Mouse (Mus musculus): Measurements from ENCODE around the gene Ttll1.

Gene Ttll1

DNA sequence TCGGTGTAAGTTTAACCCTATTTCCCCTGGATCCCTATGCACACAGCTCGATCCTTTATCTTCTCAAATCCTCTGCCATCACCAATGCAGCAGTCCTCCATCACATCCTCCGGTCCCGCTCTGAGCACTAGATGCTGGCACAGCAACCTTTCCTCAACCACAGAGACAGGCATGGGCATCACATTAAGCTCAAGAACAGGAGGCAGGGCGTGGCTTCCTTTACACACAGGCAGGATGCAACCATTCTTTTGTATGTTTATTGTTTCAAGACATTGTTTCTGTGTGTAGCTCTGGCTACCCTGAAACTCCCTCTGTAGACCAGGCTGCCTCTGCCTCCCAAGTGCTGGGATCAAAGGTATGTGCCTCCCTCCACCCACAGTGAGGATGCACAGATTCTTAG is 55.1 kb downstream of the Ttll1 start:
- no peak for DNase-seq (ENCODE audit: low spot score in 2 of 2)

DNA sequence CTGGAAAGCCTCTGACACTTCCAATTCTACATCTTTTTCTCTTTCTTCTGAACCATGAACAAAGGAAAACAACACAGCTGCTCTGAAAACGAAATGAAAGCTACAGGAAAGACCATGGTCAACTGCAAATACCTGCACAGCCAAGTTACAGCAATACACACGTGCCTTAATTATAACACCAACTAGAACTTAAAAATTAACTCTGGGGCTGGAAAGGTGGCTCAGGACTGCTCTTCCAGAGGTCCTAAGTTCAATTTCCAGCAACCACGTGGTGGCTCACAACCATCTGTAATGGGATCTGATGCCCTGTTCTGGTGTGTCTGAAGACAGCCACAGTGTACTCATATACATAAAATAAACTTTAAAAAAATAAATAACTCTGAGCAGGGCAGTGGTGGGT is 55.7 kb downstream of the Ttll1 start:
- no peak for DNase-seq (ENCODE audit: low spot score in 2 of 2)

DNA sequence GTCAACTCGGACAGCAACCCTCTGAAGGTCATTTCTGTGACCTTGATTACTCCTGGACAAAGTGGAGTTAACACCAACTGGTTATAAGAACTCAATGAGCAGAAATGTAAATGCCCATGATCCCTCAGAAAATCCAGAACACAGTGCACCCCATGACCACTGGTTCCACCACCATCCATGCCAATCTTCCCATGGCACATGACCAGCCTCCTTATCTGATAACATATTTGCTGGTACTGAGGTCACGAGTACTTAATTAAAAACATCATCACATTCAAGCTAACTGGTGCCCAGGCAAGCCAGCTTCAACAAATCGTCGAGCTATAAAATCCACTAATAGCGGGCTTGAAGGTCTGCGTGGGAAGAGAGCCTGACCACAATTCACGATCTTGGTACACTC is 56.3 kb downstream of the Ttll1 start:
- no peak for DNase-seq (ENCODE audit: low spot score in 2 of 2)

DNA sequence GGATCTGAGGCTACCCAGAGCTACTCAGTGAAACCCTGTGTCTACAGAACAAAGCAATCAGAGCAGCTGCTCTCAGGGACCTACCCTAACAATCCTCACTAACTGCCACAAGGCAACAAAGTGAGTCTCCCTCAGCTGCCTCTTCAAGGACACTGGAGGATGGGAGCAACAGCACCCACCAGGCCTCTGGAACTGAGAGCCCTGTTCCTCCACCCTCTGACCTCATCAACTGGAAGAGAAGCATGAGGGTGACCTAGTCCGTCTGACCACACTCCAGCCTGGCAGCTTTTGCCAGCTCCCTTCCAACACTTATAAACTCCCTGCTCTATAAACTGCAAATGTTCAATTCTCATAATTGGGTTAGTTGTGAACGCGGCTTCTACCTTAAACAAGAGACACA is 56.8 kb downstream of the Ttll1 start:
- DNase-seq (ENCODE audit: low spot score in 2 of 2) = no peak

DNA sequence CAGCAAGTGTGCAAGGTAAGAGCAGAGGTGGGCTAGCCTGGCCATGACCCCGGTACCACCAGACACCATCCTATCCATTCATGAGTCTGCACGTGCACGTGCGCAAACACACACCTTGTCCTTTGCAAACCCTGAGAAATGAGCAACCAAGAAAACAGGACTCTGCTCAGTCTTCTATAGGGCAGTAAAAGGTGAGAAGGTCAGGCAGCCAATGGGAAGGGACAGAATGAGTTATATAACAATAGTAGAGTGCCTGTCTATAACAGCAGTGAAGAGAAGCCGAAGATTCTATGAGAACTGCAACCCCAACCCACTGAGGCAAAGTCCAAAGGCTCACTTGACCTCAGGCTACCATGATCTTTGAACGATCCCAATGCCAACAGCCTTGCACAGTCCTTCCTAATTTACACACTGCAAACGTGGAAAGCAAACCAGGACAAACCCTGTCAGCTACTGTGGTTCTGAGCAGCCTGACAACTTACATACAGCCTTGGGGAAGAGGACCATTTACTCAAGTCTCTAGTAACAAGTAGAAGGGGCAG is 58.4 kb downstream of the Ttll1 start:
- no peak for DNase-seq (ENCODE audit: low spot score in 2 of 2)

DNA sequence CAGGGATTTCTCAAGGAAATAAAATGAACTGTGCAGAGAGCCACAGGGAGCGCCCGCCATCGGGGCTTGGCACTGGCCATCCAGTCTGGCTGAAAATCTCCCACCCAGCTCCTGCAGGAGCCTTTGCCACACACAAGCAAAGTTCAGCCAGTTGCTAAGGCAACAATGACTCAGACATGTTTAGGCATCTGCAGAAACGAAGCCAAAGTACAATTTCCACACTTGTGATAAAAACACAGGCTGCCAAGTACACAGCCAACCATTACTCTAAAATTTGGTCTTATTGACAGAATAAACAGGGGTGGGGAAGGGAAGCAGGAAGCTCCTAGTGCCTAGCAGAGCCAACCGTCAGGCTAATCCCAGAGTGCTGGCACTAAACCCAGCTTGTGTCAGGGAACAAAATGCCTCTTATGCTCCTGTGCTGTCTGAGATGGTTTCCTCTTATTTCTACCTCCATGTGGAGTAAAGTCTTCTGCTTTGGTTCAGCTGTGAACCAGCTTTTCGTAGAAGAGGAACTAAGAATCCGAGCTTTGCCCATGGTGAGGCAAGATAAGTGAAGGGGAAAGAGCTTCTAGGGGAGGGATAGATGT is 59.0 kb downstream of the Ttll1 start:
- DNase-seq (ENCODE audit: low spot score in 2 of 2) = no peak

DNA sequence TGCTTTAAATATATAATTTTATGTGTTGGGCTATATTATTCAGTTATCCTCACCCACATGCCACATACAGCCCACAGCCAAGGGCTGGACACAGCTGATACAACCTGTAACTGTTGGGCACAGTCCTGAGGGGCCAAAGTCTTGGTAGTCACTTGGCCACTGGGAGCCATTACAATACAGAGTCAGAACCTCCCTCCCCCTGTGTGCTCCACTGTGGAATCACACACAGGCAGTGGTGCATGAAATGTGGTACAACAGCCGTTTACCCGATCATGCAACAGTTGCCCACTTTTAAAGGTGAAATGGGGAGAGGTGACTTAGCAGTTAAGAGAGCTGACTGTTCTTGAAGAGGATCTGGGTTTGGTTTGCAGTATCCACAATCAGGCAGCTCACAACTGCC is 60.7 kb downstream of the Ttll1 start:
- DNase-seq (ENCODE audit: low spot score in 2 of 2) = no peak

DNA sequence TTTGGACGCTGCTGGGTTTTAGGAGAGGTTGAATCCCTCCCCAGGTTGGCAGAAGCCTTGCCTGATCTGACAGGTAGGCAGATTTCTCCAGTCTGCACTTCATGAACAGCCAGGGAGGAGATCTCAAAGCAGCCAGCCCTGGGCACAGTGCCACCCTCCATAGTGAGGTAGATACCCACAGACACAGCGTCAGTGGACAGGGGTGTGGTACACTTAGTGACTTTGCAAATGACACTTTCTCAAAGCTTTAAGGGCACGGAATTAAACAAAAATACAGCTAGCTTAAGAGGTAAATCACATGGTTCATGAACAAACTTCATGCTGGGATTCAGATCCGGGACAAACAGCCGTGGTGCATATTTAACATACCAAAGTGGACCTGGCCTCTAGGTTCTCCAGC is 62.0 kb downstream of the Ttll1 start:
- DNase-seq (ENCODE audit: low spot score in 2 of 2) = no peak

DNA sequence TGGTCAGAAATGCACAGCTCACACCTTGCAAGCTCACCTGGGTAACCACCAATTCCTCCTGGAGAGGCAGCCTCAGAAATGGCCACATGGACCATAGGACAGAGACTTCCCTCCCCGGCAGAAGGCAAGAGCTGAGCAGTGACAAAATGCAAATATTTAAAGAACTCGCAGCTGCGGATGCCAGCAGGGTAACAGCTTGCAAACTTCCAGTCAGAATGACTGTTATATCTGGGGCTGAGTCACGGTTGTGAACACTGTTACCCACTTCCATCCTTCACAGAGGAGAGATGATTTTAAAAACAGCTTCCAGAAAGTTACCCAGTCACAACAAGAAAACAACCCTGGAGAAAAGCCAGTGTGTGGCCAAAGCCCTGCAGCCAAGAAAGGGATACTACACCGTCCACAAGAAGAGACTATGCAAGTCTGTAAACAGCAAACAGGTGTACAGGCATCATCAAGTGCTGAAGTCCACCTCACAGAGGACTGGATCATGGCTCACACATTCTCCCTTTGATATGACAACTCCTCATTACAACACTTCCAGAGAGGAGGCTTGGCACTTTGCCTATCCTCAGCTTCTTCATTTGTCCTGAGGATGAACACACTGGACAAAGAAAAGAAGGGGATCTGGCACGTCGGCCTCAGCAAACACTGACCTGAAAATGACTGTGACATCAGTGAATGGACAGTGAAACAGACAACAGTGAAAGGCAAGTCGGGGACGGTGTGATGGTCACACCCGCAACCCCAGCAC is 62.7 kb downstream of the Ttll1 start:
- no peak for DNase-seq (ENCODE audit: low spot score in 2 of 2)

DNA sequence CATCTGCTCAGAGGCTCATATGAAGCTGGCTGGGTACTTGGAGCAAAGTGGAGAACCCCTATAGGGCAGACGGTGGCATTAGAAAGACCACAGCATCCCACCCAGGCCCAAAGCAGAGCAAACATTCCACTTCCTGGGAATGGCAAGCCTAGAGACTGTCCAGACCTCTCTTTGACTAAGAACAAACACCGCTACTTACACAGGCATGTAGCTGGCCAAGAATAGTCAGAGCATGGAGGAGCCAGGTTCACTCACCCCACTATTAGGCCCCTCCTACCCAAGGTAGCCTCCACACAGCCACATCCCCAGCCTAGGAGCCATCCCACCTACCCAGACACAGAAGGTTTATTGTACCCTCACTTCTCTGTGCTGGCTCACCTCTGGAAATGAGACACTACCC is 64.8 kb downstream of the Ttll1 start:
- DNase-seq (ENCODE audit: low spot score in 2 of 2) = no peak

DNA sequence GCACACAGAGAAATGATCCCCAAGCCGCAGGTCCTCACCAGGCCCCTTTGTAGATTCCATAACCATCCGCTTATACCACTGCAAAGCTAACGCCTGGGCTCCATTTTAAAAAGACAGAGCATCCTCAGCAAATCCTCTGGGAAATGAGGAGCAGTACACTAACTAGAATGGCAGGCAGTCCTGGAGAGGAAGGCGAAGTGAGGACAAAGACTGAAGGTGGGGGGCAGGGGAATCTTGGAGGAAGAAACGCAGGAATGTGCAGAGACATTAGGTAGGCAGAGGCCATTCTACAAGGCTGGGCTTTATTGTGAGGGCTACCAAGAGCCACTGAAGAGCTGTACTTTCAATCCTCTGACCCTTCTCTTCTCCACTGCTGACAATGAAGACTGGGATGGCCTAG is 65.3 kb downstream of the Ttll1 start:
- no peak for DNase-seq (ENCODE audit: low spot score in 2 of 2)

DNA sequence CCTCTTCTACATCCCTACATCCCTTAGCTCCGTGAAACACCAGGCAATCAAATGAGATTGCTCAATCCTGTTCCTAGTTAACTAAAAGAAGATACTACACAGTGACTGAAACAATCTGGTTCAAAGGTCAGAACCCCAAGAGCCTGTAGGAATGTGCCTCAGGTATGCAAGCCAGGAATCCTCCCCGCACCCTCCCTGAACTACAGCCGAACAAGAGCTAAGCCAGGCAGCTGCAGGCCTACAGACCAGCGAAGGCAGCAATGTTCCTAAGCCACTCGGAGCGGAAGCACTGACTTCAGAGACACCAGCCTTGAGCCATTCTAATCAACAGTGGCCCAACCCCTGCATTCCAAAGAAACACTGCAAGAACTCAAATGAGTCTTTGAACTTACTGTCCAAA is 66.3 kb downstream of the Ttll1 start:
- DNase-seq (ENCODE audit: low spot score in 2 of 2) = no peak

DNA sequence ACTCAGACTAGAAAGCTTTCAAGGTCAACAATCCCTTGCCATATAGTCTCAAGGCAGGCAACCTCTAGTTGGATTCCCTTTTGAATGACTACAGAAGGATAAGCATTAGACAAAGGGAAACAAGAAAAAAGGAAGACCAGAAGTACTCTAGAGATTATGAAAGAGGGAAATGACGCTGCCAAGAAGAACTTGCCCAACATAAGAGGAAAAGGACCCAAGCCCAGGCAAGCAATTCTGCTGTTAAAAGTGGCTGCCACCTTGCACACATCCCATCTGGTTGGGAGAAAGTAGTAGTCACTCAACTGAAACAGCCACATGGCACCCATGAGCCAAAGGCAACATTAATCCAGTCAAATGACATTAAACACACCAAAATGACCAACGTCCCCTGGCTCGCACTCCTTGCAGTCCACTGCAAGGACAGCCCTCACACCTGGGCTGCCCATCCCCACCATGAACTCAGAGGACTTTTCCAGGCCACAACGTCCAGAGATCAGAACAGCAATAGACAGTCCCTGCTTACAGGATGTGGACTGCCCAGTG is 68.1 kb downstream of the Ttll1 start:
- no peak for DNase-seq (ENCODE audit: low spot score in 2 of 2)

DNA sequence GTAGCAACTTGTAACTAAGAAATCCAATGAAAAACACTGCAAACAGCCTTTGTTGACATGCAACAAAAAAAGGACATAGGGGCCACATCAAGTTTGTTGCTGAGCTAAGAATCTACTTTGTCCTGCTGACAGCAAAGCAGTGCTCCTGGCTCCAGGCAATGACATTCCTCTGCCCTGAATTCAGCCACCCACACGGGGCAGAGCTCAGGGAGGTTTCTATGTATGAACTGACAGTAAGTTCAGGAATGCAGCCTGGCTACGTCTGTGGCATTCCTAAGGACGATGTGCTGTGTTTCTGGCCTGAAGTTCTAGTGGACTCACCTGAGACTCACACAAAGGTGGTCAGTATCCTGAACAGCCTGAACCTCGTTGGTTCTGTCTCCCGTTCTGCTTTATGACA is 70.0 kb downstream of the Ttll1 start:
- DNase-seq (ENCODE audit: low spot score in 2 of 2) = no peak

DNA sequence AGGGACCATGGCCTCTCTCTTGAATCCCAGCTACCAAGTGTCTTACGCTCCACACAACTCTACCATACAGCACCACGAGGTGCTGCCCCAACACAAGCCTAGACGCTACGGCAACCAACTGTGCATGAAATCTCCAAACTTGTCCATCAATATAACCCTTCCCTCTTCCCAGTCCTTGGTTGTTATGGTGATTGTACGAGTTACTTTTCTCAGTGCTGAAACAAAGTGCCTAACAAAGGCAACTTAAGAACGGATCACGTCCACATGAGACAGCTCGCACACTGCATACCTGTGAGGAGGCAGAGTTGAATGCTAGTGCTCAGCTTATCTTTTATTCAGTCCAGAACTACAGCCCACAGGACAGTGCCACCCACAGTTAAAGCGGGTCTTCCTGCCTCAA is 74.2 kb downstream of the Ttll1 start:
- no peak for DNase-seq (ENCODE audit: low spot score in 2 of 2)

DNA sequence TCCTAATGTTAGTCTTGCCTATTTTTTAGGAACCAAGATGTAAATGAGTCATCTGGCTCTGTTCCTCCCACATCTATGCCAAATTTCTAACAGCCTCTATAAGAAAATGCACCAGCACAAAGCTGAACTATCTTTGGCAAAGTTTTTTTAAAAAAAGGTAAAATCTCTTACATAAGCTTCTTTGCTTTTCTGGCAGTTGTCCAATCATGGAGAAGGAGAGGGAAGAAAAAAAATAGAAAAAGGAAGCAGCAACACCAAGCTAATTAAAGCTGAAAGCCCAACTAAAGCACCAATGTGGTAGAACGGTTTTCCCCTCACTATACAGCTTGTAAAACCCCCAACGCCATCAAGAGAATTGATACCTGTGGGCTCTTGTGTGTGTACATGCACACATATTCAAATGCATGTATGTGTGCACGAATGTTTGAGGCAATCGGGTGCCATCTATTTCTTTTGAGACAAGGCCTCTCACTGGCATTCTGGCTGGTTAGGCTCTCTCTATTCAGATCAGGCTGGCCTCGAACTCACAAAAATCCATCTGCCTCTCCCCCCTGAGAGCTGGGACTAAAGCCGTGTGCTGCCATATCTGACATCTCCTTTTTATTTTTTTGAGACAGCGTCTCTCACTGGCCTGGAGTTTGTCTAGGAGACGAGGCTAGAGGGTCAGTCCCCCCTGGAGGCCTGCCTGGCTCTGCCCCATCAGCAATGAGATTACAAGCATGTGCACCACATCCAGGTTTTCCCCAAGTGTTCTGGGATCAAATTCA is 75.2 kb downstream of the Ttll1 start:
- no peak for DNase-seq (ENCODE audit: low spot score in 2 of 2)

DNA sequence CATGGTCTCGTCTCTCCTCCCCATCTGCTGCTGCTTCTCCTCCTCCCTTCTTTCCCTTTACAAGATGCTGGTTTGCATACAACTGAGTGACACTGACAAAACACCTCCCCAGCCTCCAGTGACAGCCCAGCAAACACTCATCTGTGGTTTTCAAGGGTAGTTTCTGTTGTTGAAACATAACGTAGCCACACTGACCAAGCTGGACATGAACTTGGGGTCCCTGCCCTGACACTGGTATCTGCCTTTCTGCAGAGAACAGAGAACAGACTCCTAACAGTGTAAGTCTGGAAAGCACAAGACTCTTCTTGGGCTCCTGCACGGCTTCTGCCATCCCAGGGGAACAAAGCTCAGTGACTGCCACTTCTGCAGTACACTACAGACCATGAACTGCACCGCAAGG is 76.0 kb downstream of the Ttll1 start:
- DNase-seq (ENCODE audit: low spot score in 2 of 2) = no peak
